8 mouse cellular contexts compared by ENCODE assay signal in the genomic region with DNA sequence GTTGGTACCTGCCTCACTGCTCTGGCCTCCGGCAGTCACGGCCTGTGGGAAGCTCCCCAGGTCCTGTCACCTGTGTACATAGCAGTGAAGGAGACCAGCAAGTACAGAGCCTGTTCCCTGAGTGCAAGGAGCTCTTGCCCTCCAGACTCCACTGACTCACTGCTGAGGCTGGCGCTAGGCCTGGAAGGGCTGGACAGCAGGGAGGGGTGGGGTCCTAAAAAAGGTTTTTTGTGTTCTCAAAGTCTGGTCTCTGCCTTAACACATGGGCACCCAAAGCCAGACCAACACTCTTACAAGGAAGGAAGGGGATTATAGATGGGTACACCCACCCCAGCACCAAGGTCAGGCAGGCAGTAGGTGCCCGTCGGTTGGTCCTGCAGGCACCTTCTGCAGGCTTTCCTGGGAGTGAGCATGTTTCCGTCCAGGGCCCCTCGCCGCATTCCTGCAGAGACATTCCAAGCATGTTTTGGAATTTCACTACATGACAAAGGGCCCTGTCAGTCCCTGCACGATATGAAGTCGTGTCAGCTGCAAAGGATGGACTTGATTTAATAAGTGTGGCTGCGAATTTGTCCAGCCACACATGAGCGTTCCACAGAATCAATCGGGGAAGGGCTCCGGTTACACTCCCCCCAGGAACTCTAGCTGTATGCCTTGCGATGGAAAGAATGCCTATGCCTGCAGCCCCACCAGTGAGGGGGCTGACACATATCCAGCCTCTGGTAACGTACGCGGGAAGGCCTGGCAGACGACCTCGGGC. TPM values are rescaled to one million over a fixed set of nuclear protein-coding genes. Genes with fewer than 3 reads are reported as not detected.
A peak's percentile ranks its signal among the peaks of the same experiment; 100 is the strongest.
DNase-seq lines count a peak whose midpoint lies in the region; ATAC-seq and TF ChIP-seq lines count a peak whose summit lies in the region.
"Had no signal": no experiment of that assay in that cellular context is flagged by ENCODE, and none has a peak within 500 bp of the region (broad histone marks: within the 10 kb centered on the region; RNA-seq: fewer than 3 reads in every experiment).

No protein-coding gene starts in this region.

- WGBS in forebrain, postnatal 0 days = 46% methylated on average over 20 of the region's 20 CpGs

- no peak overlapping the region for H3K4me3 ChIP-seq in forebrain, postnatal 0 days (ENCODE audit: low read depth, low read length)
- H3K4me3 ChIP-seq: megakaryocyte, embryonic 14.5 days had no signal

- peak overlapping the region; percentile 9 for H3K27ac ChIP-seq in forebrain, postnatal 0 days (ENCODE audit: low read depth, low read length)

- no peaks in the 10 kb centered on the region for H3K36me3 ChIP-seq in forebrain, postnatal 0 days (ENCODE audit: insufficient read depth)

- H3K9me3 ChIP-seq in forebrain, postnatal 0 days (ENCODE audit: low read length) = no peaks in the 10 kb centered on the region

- DNase-seq in 3T3-L1 (ENCODE audit: low read depth, low spot score) = peak; percentile 82
- DNase-seq in MN1 (ENCODE audit: low spot score) = peak; percentile 33
- no peak for DNase-seq in forebrain, postnatal 0 days
- peak; percentile 63 for DNase-seq in kidney, postnatal 14 days
- DNase-seq in B cell, adult 2 months = no peak
- DNase-seq in cerebellum, postnatal 36 days = no peak
- DNase-seq in layer of hippocampus, postnatal 25 days (ENCODE audit: extremely low spot score in 1 of 2, low spot score in 1 of 2) = no peak

- no peak for TF ChIP-seq CTCF in forebrain, postnatal 0 days (IDR thresholded peaks at IDR 0.05; ENCODE audit: low read depth)

- H3K27me3 ChIP-seq in forebrain, postnatal 0 days (ENCODE audit: insufficient read depth, low read length) = no peaks in the 10 kb centered on the region

- no peak overlapping the region for H3K9ac ChIP-seq in forebrain, postnatal 0 days

- H3K4me1 ChIP-seq in forebrain, postnatal 0 days (ENCODE audit: insufficient read depth) = peaks cover 14% of the 10 kb centered on the region

- ATAC-seq in forebrain, postnatal 0 days = no peak

- H3K4me2 ChIP-seq in forebrain, postnatal 0 days (ENCODE audit: low read depth) = no peak overlapping the region

RNA-seq across cellular contexts. Expression of gene Morn1, which starts 47.5 kb away (rescaled TPM):
- 6.0 and 7.4 TPM in 2 replicates for total RNA-seq in forebrain, postnatal 0 days (2014; rRNA removed)
- polyA plus RNA-seq in forebrain, postnatal 0 days (2015; fragmentation: Nextera tagmentation; extraction: Ambion mirVana) = 8.2 and 9.7 TPM in 2 replicates
- total RNA-seq in layer of hippocampus, postnatal 25 days (2021) = 10 to 100 TPM; 11.2 to 17.3 TPM

RNA-seq across cellular contexts. Expression of gene Rer1, which starts 47.7 kb away (rescaled TPM):
- total RNA-seq in forebrain, postnatal 0 days (2014; rRNA removed) = 92.4 and 116 TPM in 2 replicates
- polyA plus RNA-seq in forebrain, postnatal 0 days (2015; fragmentation: Nextera tagmentation; extraction: Ambion mirVana) = 136 and 140 TPM in 2 replicates
- 10 to 100 TPM; 62.2 to 67.3 TPM for total RNA-seq in layer of hippocampus, postnatal 25 days (2021)

Comparison
In these comparisons a context has a peak if more than half of its experiments do, and no peak if none do; other contexts are left out.
1. DNase-seq: peak in 3T3-L1 (single experiment), MN1 (single experiment) and kidney, postnatal 14 days (single experiment); none in forebrain, postnatal 0 days (single experiment), B cell, adult 2 months (0 of 2), cerebellum, postnatal 36 days (0 of 2) and layer of hippocampus, postnatal 25 days (0 of 2).